Mouse (Mus musculus) forebrain, embryonic 16.5 days (tissue): ENCODE measurements around the gene Pabpc4. TPM values are rescaled to one million over a fixed set of nuclear protein-coding genes. Genes with fewer than 3 reads are reported as not detected.
"Not testable (repeated sequence)": the region's sequence is repeated elsewhere in the genome, so short reads cannot be mapped to it uniquely, and the experiment has no call there.

Experiments used
- ATAC-seq: fragments of 200-750 bp; cut with Nextera tagmentation; 2 replicates; pipeline ENCODE4 v1.8.0; 2017; ENCODE audit warnings: mild to moderate bottlenecking, moderate library complexity
- H3K27ac ChIP-seq: fragments of 300-500 bp; sonication (generic); 2 replicates; pipeline ENCODE4 v1.5.1; 2014; ENCODE audit warnings: low read length, control low read depth
- H3K27me3 ChIP-seq: fragments of 300-500 bp; sonication (generic); replicated peaks from 2 replicates; pipeline ENCODE4 v1.6.1; 2014; ENCODE audit warnings: low read length; ENCODE audit not compliant: control insufficient read depth, insufficient read depth
- H3K36me3 ChIP-seq: fragments of 300-500 bp; sonication (generic); 2 replicates; pipeline ENCODE4 v1.6.1; 2014; ENCODE audit not compliant: control insufficient read depth, insufficient read depth
- H3K4me1 ChIP-seq: fragments of 300-500 bp; sonication (generic); replicated peaks from 2 replicates; pipeline ENCODE4 v1.6.1; 2014; ENCODE audit warnings: low read length; ENCODE audit not compliant: control insufficient read depth, insufficient read depth
- H3K4me2 ChIP-seq: fragments of 300-500 bp; sonication (generic); 2 replicates; pipeline ENCODE4 v1.6.1; 2014; ENCODE audit warnings: mild to moderate bottlenecking, low read length, control low read depth
- H3K4me3 ChIP-seq: fragments of 300-500 bp; sonication (generic); replicated peaks from 2 replicates; pipeline ENCODE4 v1.5.1; 2014; ENCODE audit warnings: mild to moderate bottlenecking, low read length, control low read depth
- H3K9ac ChIP-seq: fragments of 300-500 bp; sonication (generic); replicated peaks from 2 replicates; pipeline ENCODE4 v1.6.1; 2014; ENCODE audit warnings: low read depth, low read length, control low read depth
- H3K9me3 ChIP-seq: fragments of 300-500 bp; sonication (generic); 2 replicates; pipeline ENCODE4 v1.6.1; 2016; ENCODE audit warnings: low read length; ENCODE audit not compliant: control insufficient read depth
- WGBS: fragments of 180-500 bp; shearing (Covaris S2); extraction: QIAGEN DNeasy Blood & Tissue Kit; methylation state at CpG from one replicate; pipeline ENCODE4 v1.1.7; 2014; 5-methylcytosine and 5-hydroxymethylcytosine counted together
- polyA plus RNA-seq: library from polyadenylated mRNA; unstranded; fragments of >200 nt; fragmentation: Nextera tagmentation; extraction: Ambion mirVana; gene quantifications from 2 replicates; pipeline ENCODE4 v1.2.1, GENCODE M21; 2015

Pabpc4 gene
- polyA plus RNA-seq, 1 experiment from 2014 or later = 34.5 TPM

- H3K4me3 ChIP-seq = no peak overlapping the region
- WGBS = 59% methylated on average over 3 of the region's 3 CpGs
- H3K27me3 ChIP-seq = no peaks in the 10 kb centered on the region
- H3K27ac ChIP-seq = no peak overlapping the region
- H3K4me2 ChIP-seq = no peak overlapping the region
- no peaks in the 10 kb centered on the region for H3K4me1 ChIP-seq
- ATAC-seq = no peak
- no peak overlapping the region for H3K9ac ChIP-seq
- peaks cover 3% of the 10 kb centered on the region; the same call in 1 of the 2 replicates for H3K36me3 ChIP-seq
- no peaks in the 10 kb centered on the region for H3K9me3 ChIP-seq
Measured at GRCm38 (mm10) chr4:123308292-123308691, 46.1 kb downstream of the Pabpc4 start.

GRCm38 (mm10) chr4:123311845-123312244 lies 49.7 kb downstream of the Pabpc4 start:
- no peak for ATAC-seq
- no peak overlapping the region for H3K4me3 ChIP-seq
- H3K36me3 ChIP-seq = no peaks in the 10 kb centered on the region
- H3K4me1 ChIP-seq = no peaks in the 10 kb centered on the region
- no peaks in the 10 kb centered on the region for H3K27me3 ChIP-seq
- H3K4me2 ChIP-seq = no peak overlapping the region
- H3K9ac ChIP-seq = no peak overlapping the region
- WGBS = 84% methylated on average over 7 of the region's 7 CpGs
- no peaks in the 10 kb centered on the region for H3K9me3 ChIP-seq
- H3K27ac ChIP-seq = no peak overlapping the region

- Histone ChIP-seq H3K9me3 (no peaks in the 10 kb centered on the region), H3K27ac (no peak overlapping the region), H3K9ac (no peak overlapping the region), H3K27me3 (no peaks in the 10 kb centered on the region), H3K4me1 (no peaks in the 10 kb centered on the region), H3K4me2 (no peak overlapping the region), H3K4me3 (no peak overlapping the region), H3K36me3 (no peaks in the 10 kb centered on the region)
- WGBS = 92% methylated on average over 6 of the region's 6 CpGs
- ATAC-seq = no peak
Measured at GRCm38 (mm10) chr4:123313010-123313409, 50.9 kb downstream of the Pabpc4 start.

- no peaks in the 10 kb centered on the region for H3K27me3 ChIP-seq
- no peak overlapping the region for H3K9ac ChIP-seq
- H3K36me3 ChIP-seq = no peaks in the 10 kb centered on the region
- no peak overlapping the region for H3K4me3 ChIP-seq
- no peak overlapping the region for H3K27ac ChIP-seq
- WGBS = 93% methylated on average over 3 of the region's 3 CpGs
- no peaks in the 10 kb centered on the region for H3K9me3 ChIP-seq
- no peaks in the 10 kb centered on the region for H3K4me1 ChIP-seq
- no peak for ATAC-seq
- H3K4me2 ChIP-seq = no peak overlapping the region
Measured at GRCm38 (mm10) chr4:123314497-123314896, 52.3 kb downstream of the Pabpc4 start.

GRCm38 (mm10) chr4:123322910-123323309 lies 60.8 kb downstream of the Pabpc4 start:
- H3K4me1 ChIP-seq, H3K9me3 ChIP-seq, H3K27me3 ChIP-seq, H3K36me3 ChIP-seq, H3K9ac ChIP-seq, H3K27ac ChIP-seq: not testable (repeated sequence)
- Histone ChIP-seq H3K4me3 (peak overlapping the region; percentile 19), H3K4me2 (peak overlapping the region; percentile 39)
- 11% methylated on average over 24 of the region's 38 CpGs for WGBS
- ATAC-seq = peak; percentile 54; the same call in 1 of the 2 replicates

GRCm38 (mm10) chr4:123323534-123323933 lies 61.4 kb downstream of the Pabpc4 start, which contains the start of gene Oxct2a:
TSS of gene Oxct2a (minus strand) at chr4:123323634.
- Histone ChIP-seq H3K4me3 (peak within 1 kb of the TSS; percentile 24), H3K27ac (no peak within 1 kb of the TSS), H3K9me3 (no peaks in the 10 kb centered on the region), H3K9ac (no peak within 1 kb of the TSS), H3K4me2 (peak within 1 kb of the TSS; percentile 39), H3K4me1 (no peaks in the 10 kb centered on the region), H3K27me3 (peaks cover 4% of the 10 kb centered on the region), H3K36me3 (no peaks in the 10 kb centered on the region)
- 25% methylated on average over 13 of the region's 13 CpGs for WGBS
- no peak for ATAC-seq

- H3K9ac ChIP-seq = no peak overlapping the region
- no peaks in the 10 kb centered on the region for H3K36me3 ChIP-seq
- H3K4me1 ChIP-seq = no peaks in the 10 kb centered on the region
- H3K4me3 ChIP-seq = no peak overlapping the region
- H3K27me3 ChIP-seq = peaks cover 4% of the 10 kb centered on the region
- ATAC-seq = no peak
- no peak overlapping the region for H3K4me2 ChIP-seq
- no peak overlapping the region for H3K27ac ChIP-seq
- 75% methylated on average over 3 of the region's 3 CpGs for WGBS
- H3K9me3 ChIP-seq = no peaks in the 10 kb centered on the region
Measured at GRCm38 (mm10) chr4:123326087-123326486, 63.9 kb downstream of the Pabpc4 start.

GRCm38 (mm10) chr4:123327630-123328029 lies 65.5 kb downstream of the Pabpc4 start:
- Histone ChIP-seq H3K9me3 (no peaks in the 10 kb centered on the region), H3K27ac (no peak overlapping the region), H3K36me3 (no peaks in the 10 kb centered on the region), H3K4me3 (no peak overlapping the region), H3K27me3 (peaks cover 4% of the 10 kb centered on the region), H3K4me1 (no peaks in the 10 kb centered on the region), H3K4me2 (no peak overlapping the region), H3K9ac (no peak overlapping the region)
- no peak for ATAC-seq
- WGBS = 68% methylated on average over 3 of the region's 3 CpGs

GRCm38 (mm10) chr4:123328946-123329345 lies 66.8 kb downstream of the Pabpc4 start:
- no peaks in the 10 kb centered on the region for H3K4me1 ChIP-seq

GRCm38 (mm10) chr4:123331326-123331725 lies 69.2 kb downstream of the Pabpc4 start:
- H3K27ac ChIP-seq = no peak overlapping the region
- no peaks in the 10 kb centered on the region for H3K4me1 ChIP-seq
- no peaks in the 10 kb centered on the region for H3K27me3 ChIP-seq
- 64% methylated on average over 5 of the region's 5 CpGs for WGBS
- ATAC-seq = no peak
- H3K9ac ChIP-seq = no peak overlapping the region
- no peaks in the 10 kb centered on the region for H3K36me3 ChIP-seq
- H3K4me2 ChIP-seq = no peak overlapping the region
- no peak overlapping the region for H3K4me3 ChIP-seq
- no peaks in the 10 kb centered on the region for H3K9me3 ChIP-seq

More at GRCm38 (mm10) chr4:123328946-123329345, 66.8 kb downstream of the Pabpc4 start:
- H3K27me3 ChIP-seq = no peaks in the 10 kb centered on the region
- H3K4me2 ChIP-seq = no peak overlapping the region
- H3K4me3 ChIP-seq = no peak overlapping the region
- ATAC-seq = no peak
- 72% methylated on average over 6 of the region's 6 CpGs for WGBS
- H3K9me3 ChIP-seq = no peaks in the 10 kb centered on the region
- H3K9ac ChIP-seq = no peak overlapping the region
- H3K36me3 ChIP-seq = no peaks in the 10 kb centered on the region
- H3K27ac ChIP-seq = no peak overlapping the region
